Mouse (Mus musculus): ENCODE data around the gene Atf7.
"Not testable (repeated sequence)": the region's sequence is repeated elsewhere in the genome, so short reads cannot be mapped to it uniquely, and the experiment has no call there.

Gene Atf7

DNA sequence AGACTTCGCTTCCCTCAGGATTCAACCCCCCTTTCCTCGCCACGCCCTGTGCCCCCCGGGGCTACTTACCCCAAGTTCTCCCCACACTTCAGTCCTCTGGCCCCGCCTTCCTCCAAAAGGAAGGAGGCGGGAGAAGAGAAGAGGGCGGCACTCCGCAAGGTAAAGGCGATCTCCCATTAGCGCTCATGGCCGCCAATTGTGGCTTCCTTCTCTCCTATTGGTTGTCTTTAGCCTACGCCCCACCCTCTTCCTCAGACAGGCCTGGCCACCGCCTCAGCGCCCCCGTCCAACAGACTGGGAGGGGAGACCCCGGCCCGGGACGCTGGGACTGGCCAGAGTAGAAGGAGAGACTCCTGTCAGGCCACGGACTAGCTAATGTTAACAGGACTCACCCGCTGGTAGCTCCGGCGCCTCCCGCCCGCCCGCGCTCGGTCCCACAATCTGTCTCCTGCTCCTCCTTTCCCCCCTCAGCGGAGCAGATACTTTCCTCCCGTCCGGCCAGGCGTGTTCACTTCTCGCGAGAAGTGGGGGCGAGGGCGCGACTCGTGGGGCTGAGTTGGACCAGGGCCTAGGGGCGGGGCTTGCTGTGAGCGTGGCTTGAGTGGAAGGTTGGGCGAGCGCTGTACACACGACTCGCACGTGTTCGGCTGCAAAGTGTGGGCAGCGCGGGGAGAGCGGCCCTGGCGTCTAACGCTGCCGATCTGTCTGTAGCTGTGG, at the start of gene Atf7, which contains the start of gene Gm28047:
Atf7 (minus strand) TSS at position 495 of the 717 bp plus-strand sequence.
Gm28047 (minus strand) TSS at position 98 of the 717 bp plus-strand sequence.
- DNase-seq: peak; percentile 100

DNA sequence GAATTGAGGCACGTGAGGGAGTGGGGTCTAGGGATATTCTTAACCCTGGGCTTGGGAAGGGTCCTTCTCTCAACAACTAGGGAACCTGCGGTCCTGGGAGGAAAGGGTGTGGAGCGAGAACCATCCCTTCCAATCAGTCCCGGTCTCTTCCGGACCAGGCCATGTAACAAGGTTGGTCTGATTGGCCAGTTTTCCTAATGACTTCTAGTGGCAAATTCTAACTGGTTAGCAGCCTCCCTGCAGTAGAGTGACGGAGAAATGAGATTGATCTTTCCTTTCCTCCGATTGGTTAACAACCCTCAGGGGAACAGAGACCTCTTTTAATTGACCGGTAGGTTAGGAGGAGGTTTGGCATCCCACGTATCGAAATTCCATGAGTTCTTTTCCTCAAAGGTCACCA, 48.3 kb upstream of the Atf7 start:
- peak; percentile 58 to 81 for DNase-seq

DNA sequence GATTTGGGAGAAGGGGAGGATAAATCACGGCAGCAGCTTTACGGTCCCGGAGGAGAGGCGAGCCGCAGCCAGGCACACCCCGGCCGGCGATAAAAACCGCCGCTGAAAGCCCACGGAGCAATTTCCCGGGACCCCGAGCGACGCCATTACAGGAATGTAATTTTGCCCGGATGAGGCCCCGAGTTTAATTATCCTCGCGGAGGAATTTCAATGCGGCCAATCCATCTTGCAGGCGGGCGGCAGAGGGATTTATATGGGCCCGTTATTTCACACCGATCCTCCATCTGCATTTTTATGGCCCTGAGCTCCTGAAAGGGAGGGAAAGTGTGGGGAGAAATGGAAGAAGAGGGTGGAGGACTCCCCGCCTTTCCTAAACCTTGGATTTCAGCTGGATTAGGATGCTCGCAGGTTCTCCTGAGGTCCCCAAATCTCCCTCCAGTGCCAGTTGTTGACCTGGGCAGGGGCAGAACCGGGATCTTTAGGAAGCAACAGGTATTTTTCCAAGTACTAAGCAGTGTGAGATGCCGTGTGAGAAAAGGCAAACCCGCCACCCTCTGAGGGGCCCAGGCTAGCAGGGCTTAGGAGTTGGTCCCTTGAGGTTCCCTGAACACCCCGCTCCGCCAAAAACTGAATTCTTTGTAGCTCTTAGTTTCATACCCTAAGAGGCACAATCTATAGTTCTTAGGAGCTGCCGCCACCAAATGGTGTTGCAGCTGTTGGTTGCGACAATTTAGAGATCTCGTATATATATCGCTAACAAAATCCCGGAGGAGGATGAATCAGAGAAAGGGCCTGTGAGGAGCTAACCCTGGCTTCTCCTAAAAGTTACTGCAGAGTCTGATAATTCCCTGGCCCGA, 47.2 kb upstream of the Atf7 start, which contains the start of gene Atp5g2:
Atp5g2 (minus strand) TSS at position 138 of the 857 bp plus-strand sequence.
- peak; percentile 36 to 59 for DNase-seq

DNA sequence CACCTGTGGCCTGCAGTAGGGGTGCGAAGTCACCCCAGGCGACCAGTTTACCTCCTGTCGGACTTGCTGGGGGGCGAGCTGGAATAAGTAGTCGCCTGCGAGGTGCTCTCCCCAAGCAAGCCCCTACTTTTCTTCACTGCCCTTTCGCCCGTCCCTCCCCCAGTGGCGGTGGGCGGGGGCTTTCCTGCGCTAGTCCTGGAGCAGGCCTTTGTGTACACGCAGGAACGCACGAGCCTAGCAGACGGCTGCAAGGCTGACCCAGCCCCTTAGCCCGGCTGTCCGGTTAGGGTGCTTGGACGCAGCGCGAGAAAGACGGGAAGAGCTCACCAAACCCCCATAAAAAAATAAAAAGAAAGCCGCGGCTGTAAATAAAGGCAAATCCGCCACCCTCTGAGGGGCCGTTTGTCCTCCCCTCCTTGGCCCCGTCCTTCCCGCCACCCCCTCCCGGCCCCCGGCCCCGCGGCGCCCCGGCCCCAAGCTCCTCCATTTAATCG, 46.5 kb upstream of the Atf7 start:
- peak; percentile 88 to 93 for DNase-seq

- DNase-seq: peak; percentile 98
Measured at GRCm38 (mm10) chr15:102670767-102671575, 45.7 kb upstream of the Atf7 start.

- DNase-seq: peak; percentile 46 to 47
Measured at GRCm38 (mm10) chr15:102670281-102670680, 45.0 kb upstream of the Atf7 start.

GRCm38 (mm10) chr15:102669571-102669970, 44.3 kb upstream of the Atf7 start:
- DNase-seq: no peak

GRCm38 (mm10) chr15:102665494-102665893, 40.2 kb upstream of the Atf7 start:
- peak; percentile 57 to 84 for DNase-seq

DNA sequence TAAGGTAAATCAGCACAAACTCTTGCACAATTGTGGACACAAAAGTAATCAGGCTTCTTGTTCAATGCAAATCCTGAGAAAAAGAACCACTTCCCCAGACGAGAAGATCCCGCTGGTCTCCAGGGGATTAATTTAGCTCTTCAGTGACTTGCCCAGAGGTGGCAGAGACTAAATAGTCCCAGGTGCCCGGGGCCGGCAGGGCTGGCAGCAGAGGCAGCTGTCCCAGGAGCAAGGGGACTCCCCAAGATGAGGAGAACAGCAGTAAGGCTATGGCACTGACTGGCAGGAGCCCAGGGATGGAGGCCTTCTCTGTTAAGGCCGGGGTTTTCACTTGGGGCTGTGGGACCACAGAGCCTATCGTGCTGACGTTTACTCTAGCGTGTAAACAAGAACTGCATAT, 38.6 kb upstream of the Atf7 start:
- no peak for DNase-seq

DNA sequence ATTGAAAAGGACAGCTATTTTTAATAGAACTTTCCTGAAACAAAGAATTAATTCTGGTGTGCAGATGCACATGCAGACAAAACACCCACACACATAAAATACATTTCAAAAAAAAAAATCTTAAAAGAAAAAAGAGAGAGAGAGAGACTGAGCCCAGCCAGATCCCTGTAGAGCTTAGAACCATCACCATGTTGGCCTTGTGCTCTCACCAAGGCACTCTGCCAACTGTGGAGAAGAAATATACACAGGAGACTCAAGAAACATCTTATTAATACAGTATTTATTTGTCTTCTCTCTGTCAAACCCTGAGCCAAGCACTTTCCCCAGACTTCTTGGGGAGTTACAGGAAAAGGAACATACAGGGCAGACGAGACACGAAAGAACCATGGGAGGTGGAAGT, 37.3 kb upstream of the Atf7 start:
- DNase-seq: not testable (repeated sequence)

GRCm38 (mm10) chr15:102657926-102658381, 32.7 kb upstream of the Atf7 start:
- no peak for DNase-seq

- no peak for DNase-seq
Measured at GRCm38 (mm10) chr15:102656658-102657057, 31.4 kb upstream of the Atf7 start.

- not testable (repeated sequence) for DNase-seq
Measured at GRCm38 (mm10) chr15:102651928-102652660, 26.8 kb upstream of the Atf7 start.

DNA sequence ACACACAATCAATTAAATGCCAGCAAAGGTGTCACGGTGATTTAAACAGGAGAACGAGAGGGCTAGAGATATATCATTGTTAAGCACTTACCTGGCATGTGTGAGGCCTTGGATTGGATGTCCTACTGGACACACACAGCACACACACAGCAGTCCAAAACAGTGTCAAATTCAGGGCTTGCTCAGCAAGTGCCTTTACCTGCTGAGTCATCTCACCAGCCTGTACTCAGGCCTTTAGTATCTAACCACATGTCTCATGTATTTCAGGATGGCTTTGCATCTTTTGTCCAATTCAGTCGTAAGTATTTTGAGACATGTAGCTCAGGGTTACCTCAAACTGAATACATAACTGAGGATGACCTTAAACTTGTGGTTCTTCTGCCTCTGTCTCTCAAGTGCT, 25.8 kb upstream of the Atf7 start:
- no peak for DNase-seq

DNA sequence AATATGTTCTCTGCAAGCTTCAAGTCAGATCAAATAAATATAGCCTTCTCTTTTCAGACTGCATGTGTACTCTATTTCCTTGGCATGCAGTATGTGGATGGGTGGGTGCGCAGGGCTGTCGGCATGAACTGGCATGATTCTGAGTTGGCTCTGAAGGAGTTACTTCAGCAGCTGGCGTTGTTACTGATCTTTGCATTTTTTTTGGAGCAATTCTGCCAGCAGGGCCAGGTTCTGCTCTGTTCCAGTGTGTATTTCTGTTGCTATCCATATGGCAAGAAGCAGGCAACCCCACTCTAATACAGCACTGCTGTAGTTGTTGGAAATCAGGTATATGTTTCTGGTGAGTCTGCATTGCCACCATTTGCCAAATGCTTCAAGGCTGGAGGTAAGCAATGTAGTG, 10.6 kb upstream of the Atf7 start:
- DNase-seq: no peak

DNA sequence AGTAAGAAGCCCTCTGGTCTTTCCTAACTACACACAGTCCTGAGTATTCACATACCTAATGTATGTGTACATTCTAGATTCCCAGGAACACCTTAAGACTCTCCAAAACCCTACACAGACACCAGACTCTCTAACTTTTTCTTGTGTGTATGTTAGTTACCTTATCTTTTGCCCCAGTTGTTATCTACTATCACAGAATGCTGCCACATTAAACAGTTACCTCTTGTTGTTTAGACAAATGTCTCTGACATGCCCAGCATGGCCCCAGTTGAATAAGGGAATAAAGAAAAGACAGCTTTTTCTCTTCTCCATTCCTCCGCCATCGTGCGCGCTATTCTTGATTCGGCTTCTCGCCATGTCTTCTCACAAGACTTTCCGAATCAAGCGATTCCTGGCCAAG, 9.4 kb upstream of the Atf7 start:
- no peak for DNase-seq

GRCm38 (mm10) chr15:102625687-102626055, 407 bp upstream of the Atf7 start:
- peak in 1 of 2 experiments; percentile 67 for DNase-seq

DNA sequence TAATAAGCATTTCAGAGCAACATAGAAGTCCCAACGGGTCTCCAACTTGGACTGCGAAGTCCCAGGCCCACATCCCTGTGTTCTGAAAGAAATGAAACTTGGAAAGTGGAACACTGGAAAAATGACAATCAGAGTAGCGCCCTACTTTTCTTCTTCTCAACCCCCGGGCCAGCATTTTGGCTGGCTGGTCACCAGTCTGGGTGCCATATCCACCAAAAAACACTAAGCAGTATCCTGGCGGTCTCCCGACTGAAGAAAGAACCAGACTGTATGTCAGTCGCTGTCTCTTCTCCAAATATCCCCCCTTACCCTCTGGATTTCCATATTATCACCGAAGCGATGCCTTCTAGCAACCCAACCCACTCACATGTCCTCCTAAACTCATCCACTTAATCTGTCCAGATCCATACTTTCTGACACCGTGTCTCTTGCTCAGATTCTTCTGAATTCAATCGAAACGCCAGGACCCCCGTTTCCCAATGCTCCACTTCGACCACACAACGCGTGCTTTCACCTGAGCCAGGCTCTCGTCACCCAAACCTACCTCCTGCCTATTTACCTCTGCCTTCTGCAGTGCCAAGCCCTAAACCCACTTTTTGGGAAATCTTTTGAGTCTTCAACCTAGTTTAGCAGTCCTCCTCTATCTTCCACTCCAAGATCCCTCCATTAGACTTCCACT, 834 bp downstream of the Atf7 start:
- DNase-seq: peak in 1 of 2 experiments; percentile 26

DNA sequence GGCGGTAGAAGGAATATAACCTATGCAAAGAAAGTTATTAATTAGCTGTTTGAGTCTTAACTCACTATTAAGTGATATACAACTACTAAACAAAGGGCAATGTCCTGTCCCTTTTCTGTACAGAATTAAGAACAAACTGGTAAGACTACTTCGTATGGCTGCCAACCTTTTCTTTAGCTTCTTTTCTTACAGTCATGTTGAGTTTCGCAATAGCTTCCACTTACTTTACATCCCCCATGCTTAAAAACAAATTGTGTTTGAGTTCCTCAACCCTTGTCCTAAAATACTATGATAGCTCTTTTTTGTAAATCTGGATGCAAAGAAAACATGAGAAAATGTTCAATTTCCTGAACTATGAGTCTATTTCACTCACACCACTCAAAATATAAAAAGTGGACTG, 2.1 kb downstream of the Atf7 start:
- no peak for DNase-seq

DNA sequence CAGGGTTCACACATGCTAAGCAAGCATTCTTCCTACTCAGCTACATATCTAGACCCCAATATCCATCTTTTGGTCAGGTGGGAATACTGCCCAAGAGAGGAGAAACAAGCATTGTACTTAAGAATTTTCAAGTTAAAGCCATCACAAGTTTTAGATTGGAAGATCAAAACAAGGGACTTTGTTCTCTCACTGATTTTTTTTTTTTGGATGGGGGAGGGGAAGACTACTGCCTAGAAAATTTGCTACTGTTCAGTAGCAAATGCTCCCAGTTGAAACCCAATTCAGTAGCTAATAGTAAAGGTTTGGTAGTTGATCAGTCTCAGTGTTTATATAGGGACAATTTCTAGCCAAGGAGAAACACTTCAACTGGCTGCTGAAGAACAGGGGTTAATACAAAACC, 2.7 kb downstream of the Atf7 start:
- no peak for DNase-seq

DNA sequence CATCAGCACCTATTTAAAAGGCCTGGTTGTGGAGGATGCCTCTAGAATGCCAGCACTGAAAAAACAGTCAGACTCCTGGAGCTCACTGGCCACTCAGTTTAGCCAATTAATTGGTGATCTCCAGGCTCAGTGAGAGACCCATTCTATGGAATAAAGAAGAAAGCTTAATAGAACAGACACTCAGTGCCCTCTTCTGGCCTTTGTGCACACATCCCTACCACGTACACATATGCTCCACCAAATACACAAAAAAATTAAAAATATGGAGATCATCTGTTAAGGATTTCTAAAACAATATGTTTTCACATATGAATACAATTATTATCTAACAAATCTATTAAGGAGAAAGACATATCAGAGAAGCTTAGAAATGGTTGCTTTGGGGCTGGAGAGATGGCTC, 4.5 kb downstream of the Atf7 start:
- no peak for DNase-seq

All from kidney, postnatal 36 days (tissue).